Mouse (Mus musculus) cerebellum, adult 18-20 months (tissue): ENCODE results near the gene Sf1.

Source experiments
- DNase-seq, 2 experiments: peaks; one replicate each; pipeline ENCODE4 v3.0.0; 2021

Sf1 gene

GRCm38 (mm10) chr19:6423241-6423640, 59.8 kb downstream of the Sf1 start:
- DNase-seq = peak; percentile 37 to 47

GRCm38 (mm10) chr19:6424137-6424881, 60.8 kb downstream of the Sf1 start:
- peak in 1 of 2 experiments; percentile 55 for DNase-seq

GRCm38 (mm10) chr19:6425595-6425994, 62.1 kb downstream of the Sf1 start:
- DNase-seq = no peak

DNA sequence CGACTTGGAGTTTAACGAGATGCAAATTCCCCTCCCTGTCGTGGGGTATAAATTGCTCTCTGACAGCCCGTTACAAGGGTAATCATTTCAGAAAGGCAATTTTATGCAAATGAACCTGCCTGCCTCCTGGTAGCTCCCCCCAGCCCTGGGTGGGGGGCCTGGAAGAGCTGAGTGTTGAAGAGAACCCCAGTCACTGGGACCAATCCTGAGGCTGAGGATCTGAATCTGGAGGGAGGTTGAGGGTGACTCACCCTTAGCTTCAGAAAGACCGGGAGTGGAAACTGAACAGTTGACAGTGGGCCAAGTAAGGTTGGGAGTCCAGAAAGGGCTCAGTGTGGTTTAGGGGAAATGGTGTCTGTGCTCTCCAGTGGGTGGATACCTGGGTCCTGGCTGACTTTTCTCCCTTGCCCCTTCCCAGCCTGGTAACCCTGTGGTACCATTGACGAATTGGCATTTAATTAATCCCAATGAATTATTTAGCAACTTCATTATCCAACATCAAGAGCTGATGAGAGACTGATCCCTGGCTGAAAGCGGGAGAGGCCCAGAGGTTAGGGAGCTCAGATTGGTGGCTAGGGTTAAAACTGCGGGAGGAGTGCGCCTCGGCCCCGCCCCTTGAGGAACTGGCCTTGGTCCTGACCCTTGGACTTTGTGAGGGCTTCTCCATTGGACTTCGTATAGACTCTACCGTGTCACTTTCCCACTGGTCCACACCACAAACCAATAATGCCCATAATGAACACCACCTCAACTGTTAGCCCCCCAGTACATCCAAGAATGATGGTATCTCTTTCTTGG, 63.4 kb downstream of the Sf1 start:
- peak; percentile 62 to 79 for DNase-seq
